Mouse (Mus musculus) spleen, adult 2 months (tissue): ENCODE measurements around the gene Abcc4.

Source experiments
- CTCF ChIP-seq: fragments of 200-500 bp; IDR thresholded peaks from 2 replicates; pipeline ENCODE4 v1.5.1; 2011; ENCODE audit warnings: mild to moderate bottlenecking, inconsistent platforms; ENCODE audit not compliant: insufficient read depth, insufficient read length, insufficient replicate concordance; ENCODE audit errors: extremely low read depth
- POLR2A ChIP-seq: fragments of 200-500 bp; IDR thresholded peaks from 2 replicates; pipeline ENCODE4 v1.6.1; 2011; ENCODE audit warnings: low read depth, low read length, inconsistent platforms

- TF ChIP-seq POLR2A = no peak
- no peak for TF ChIP-seq CTCF
Observed at GRCm38 (mm10) chr14:118696556-118697289, 9.3 kb downstream of the Abcc4 start.
